Mouse (Mus musculus): ENCODE data around the gene Tigd3. TPM values are rescaled to one million over a fixed set of nuclear protein-coding genes. Genes with fewer than 3 reads are reported as not detected.

The Tigd3 gene
- total and polyA plus RNA-seq, 2 experiments from 2014 or later, result 9.9 to 10.2 TPM

- Histone ChIP-seq H3K9ac (no peak overlapping the region), H3K27me3 (ENCODE audit: insufficient read depth, low read length) (no peaks in the 10 kb centered on the region), H3K4me2 (ENCODE audit: low read depth) (no peak overlapping the region), H3K4me1 (ENCODE audit: insufficient read depth) (peaks cover 12% of the 10 kb centered on the region; the same call in 1 of the 2 replicates), H3K36me3 (ENCODE audit: insufficient read depth) (peaks cover 17% of the 10 kb centered on the region), H3K27ac (ENCODE audit: low read depth, low read length) (no peak overlapping the region), H3K9me3 (ENCODE audit: low read length) (no peaks in the 10 kb centered on the region), H3K4me3 (ENCODE audit: low read depth, low read length) (no peak overlapping the region)
- 52% methylated on average over 6 of the region's 6 CpGs for WGBS
- ATAC-seq, result no peak
- no peak for TF ChIP-seq CTCF (IDR thresholded peaks at IDR 0.05; ENCODE audit: low read depth)
- DNase-seq, result no peak
These were observed 22.3 kb downstream of the Tigd3 start for GRCm38 (mm10) chr19:5871683-5872082.

DNA sequence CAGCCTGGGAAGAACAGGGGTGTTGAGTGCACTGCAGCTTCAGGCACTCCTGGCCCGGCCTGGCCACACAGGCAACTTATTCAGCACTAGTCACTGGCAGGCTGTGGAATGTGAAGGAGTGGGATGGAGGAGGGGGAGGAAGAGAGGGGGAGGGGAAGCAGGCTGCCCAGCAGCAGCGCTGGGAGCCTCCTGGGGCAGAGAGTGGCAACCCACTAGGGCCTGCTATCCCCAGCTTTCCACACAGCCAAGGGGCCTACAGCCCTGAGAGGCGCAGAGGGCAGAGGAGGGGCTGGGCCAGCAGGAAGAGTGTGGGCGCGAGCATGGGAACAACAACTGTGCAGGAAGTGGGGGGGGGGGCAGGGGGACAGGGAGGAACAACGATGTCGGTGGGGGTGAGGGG, 22.7 kb downstream of the Tigd3 start:
- peak; percentile 42 for ATAC-seq
- H3K9me3 ChIP-seq (ENCODE audit: low read length), result no peaks in the 10 kb centered on the region
- TF ChIP-seq CTCF (IDR thresholded peaks at IDR 0.05; ENCODE audit: low read depth), result no peak
- H3K36me3 ChIP-seq (ENCODE audit: insufficient read depth), result peaks cover 17% of the 10 kb centered on the region
- H3K4me2 ChIP-seq (ENCODE audit: low read depth), result no peak overlapping the region
- H3K27ac ChIP-seq (ENCODE audit: low read depth, low read length), result no peak overlapping the region; the same call in 1 of the 2 replicates
- H3K9ac ChIP-seq, result 0 out of 2 replicates have a peak overlapping the region, but pooled peaks have one; percentile 6
- no peak overlapping the region for H3K4me3 ChIP-seq (ENCODE audit: low read depth, low read length)
- 18% methylated on average over 7 of the region's 7 CpGs for WGBS
- no peaks in the 10 kb centered on the region for H3K27me3 ChIP-seq (ENCODE audit: insufficient read depth, low read length)
- DNase-seq, result no peak
- peaks cover 12% of the 10 kb centered on the region; the same call in 1 of the 2 replicates for H3K4me1 ChIP-seq (ENCODE audit: insufficient read depth)

GRCm38 (mm10) chr19:5868096-5868495, 25.9 kb downstream of the Tigd3 start:
- no peak for ATAC-seq
- 88% methylated on average over 6 of the region's 6 CpGs for WGBS

DNA sequence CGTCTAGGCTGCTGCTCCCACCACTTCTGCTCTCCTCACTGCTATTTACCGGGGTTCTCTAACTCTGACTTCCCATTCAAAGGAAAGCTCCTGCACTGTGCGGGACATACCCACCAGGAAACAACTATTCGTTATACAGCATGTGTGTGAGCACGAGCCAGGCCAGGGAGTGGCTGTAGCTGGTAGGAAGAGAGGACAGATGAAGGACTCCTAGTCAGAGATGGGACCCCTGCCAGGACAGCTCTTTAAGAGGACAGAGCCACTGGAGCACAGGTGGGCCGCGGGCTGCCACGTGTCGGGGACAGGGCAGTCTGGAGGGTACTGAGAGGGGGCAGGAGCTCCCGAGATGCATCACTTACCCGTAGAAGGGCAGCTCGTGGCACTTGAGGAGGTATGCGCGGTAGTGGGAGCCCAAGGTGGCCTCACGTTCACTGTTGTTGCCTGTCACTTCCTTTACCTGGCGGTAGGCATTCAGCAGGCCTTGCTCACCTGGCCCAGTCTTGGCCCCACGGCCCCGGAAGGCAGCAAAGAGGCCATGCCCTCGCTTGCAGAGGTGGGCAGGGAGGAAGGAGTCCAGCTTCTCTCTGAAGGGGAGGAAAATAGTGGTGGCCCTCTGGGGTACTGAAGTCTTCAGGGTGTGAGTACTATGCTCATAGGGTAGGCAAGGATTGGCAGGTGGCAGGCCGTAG, 29.1 kb downstream of the Tigd3 start:
- Histone ChIP-seq H3K4me3 (ENCODE audit: low read depth, low read length) (no peak overlapping the region), H3K27me3 (ENCODE audit: insufficient read depth, low read length) (no peaks in the 10 kb centered on the region), H3K27ac (ENCODE audit: low read depth, low read length) (no peak overlapping the region), H3K9ac (no peak overlapping the region), H3K36me3 (ENCODE audit: insufficient read depth) (peaks cover 47% of the 10 kb centered on the region), H3K9me3 (ENCODE audit: low read length) (no peaks in the 10 kb centered on the region), H3K4me2 (ENCODE audit: low read depth) (no peak overlapping the region), H3K4me1 (ENCODE audit: insufficient read depth) (no peaks in the 10 kb centered on the region)
- no peak for TF ChIP-seq CTCF (IDR thresholded peaks at IDR 0.05; ENCODE audit: low read depth)
- WGBS, result 91% methylated on average over 20 of the region's 20 CpGs
- ATAC-seq (no peak), DNase-seq (no peak)

More at GRCm38 (mm10) chr19:5868096-5868495, 25.9 kb downstream of the Tigd3 start:
- Histone ChIP-seq H3K27ac (ENCODE audit: low read depth, low read length) (no peak overlapping the region), H3K36me3 (ENCODE audit: insufficient read depth) (peaks cover 33% of the 10 kb centered on the region), H3K4me2 (ENCODE audit: low read depth) (no peak overlapping the region), H3K4me3 (ENCODE audit: low read depth, low read length) (no peak overlapping the region), H3K9me3 (ENCODE audit: low read length) (no peaks in the 10 kb centered on the region), H3K27me3 (ENCODE audit: insufficient read depth, low read length) (no peaks in the 10 kb centered on the region), H3K9ac (no peak overlapping the region), H3K4me1 (ENCODE audit: insufficient read depth) (no peaks in the 10 kb centered on the region)
- no peak for DNase-seq
- no peak for TF ChIP-seq CTCF (IDR thresholded peaks at IDR 0.05; ENCODE audit: low read depth)

- Histone ChIP-seq H3K9ac (no peak overlapping the region), H3K4me3 (ENCODE audit: low read depth, low read length) (no peak overlapping the region), H3K4me2 (ENCODE audit: low read depth) (no peak overlapping the region), H3K9me3 (ENCODE audit: low read length) (no peaks in the 10 kb centered on the region), H3K36me3 (ENCODE audit: insufficient read depth) (peaks cover 38% of the 10 kb centered on the region), H3K27me3 (ENCODE audit: insufficient read depth, low read length) (no peaks in the 10 kb centered on the region), H3K27ac (ENCODE audit: low read depth, low read length) (no peak overlapping the region), H3K4me1 (ENCODE audit: insufficient read depth) (no peaks in the 10 kb centered on the region)
- 95% methylated on average over 5 of the region's 5 CpGs for WGBS
- DNase-seq, result no peak
- ATAC-seq, result no peak
- TF ChIP-seq CTCF (IDR thresholded peaks at IDR 0.05; ENCODE audit: low read depth), result no peak
These were observed 30.2 kb downstream of the Tigd3 start for GRCm38 (mm10) chr19:5863776-5864175.

- Histone ChIP-seq H3K9ac (no peak overlapping the region), H3K4me1 (ENCODE audit: insufficient read depth) (no peaks in the 10 kb centered on the region), H3K36me3 (ENCODE audit: insufficient read depth) (peaks cover 33% of the 10 kb centered on the region), H3K4me2 (ENCODE audit: low read depth) (no peak overlapping the region), H3K9me3 (ENCODE audit: low read length) (no peaks in the 10 kb centered on the region), H3K27ac (ENCODE audit: low read depth, low read length) (no peak overlapping the region), H3K27me3 (ENCODE audit: insufficient read depth, low read length) (no peaks in the 10 kb centered on the region), H3K4me3 (ENCODE audit: low read depth, low read length) (no peak overlapping the region)
- 97% methylated on average over 14 of the region's 14 CpGs for WGBS
- TF ChIP-seq CTCF (IDR thresholded peaks at IDR 0.05; ENCODE audit: low read depth), result 0 out of 2 replicates have a peak, but pooled peaks have one; percentile 8
- ATAC-seq (no peak), DNase-seq (no peak)
These were observed 31.4 kb downstream of the Tigd3 start for GRCm38 (mm10) chr19:5862335-5863085.

GRCm38 (mm10) chr19:5856604-5857003, 37.3 kb downstream of the Tigd3 start:
- no peak for DNase-seq
- H3K4me3 ChIP-seq (ENCODE audit: low read depth, low read length), result no peak overlapping the region
- no peaks in the 10 kb centered on the region for H3K27me3 ChIP-seq (ENCODE audit: insufficient read depth, low read length)
- WGBS, result 82% methylated on average over 9 of the region's 9 CpGs
- peaks cover 8% of the 10 kb centered on the region for H3K36me3 ChIP-seq (ENCODE audit: insufficient read depth)
- ATAC-seq, result peak; percentile 29
- no peak for TF ChIP-seq CTCF (IDR thresholded peaks at IDR 0.05; ENCODE audit: low read depth)
- H3K4me2 ChIP-seq (ENCODE audit: low read depth), result no peak overlapping the region
- H3K27ac ChIP-seq (ENCODE audit: low read depth, low read length), result no peak overlapping the region
- no peaks in the 10 kb centered on the region for H3K9me3 ChIP-seq (ENCODE audit: low read length)
- no peaks in the 10 kb centered on the region for H3K4me1 ChIP-seq (ENCODE audit: insufficient read depth)
- H3K9ac ChIP-seq, result no peak overlapping the region
